Comparison of ENCODE assay signal across 20 mouse cellular contexts in genomic region chr19:26164993-26165392, GRCm38 (mm10).
DNase-seq lines count a peak whose midpoint lies in the region; ATAC-seq and TF ChIP-seq lines count a peak whose summit lies in the region.
"Had no signal": no experiment of that assay in that cellular context is flagged by ENCODE, and none has a peak within 500 bp of the region (broad histone marks: within the 10 kb centered on the region; RNA-seq: fewer than 3 reads in every experiment).

No protein-coding gene starts in this region.

- H3K36me3 ChIP-seq in limb, embryonic 11.5 days (ENCODE audit: control insufficient read depth, insufficient read depth, low read length), result no peaks in the 10 kb centered on the region
- no peaks in the 10 kb centered on the region for H3K36me3 ChIP-seq in limb, embryonic 10.5 days
- H3K36me3 ChIP-seq in heart, adult 2 months (ENCODE audit: control insufficient read depth, insufficient read depth, low read length), result no peaks in the 10 kb centered on the region
- H3K36me3 ChIP-seq in thymus, adult 2 months (ENCODE audit: control insufficient read depth, insufficient read depth, low read length), result no peaks in the 10 kb centered on the region
- H3K36me3 ChIP-seq: embryonic facial prominence, embryonic 12.5 days; heart, embryonic 10.5 days had no signal

- 52% methylated on average over 13 of the region's 13 CpGs for WGBS in limb, embryonic 11.5 days
- 55% methylated on average over 13 of the region's 13 CpGs for WGBS in limb, embryonic 10.5 days
- 60% methylated on average over 13 of the region's 13 CpGs for WGBS in heart, adult 2 months
- WGBS in thymus, adult 2 months, result 79% methylated on average over 13 of the region's 13 CpGs

- H3K4me3 ChIP-seq in limb, embryonic 11.5 days (ENCODE audit: low read depth, low read length), result no peak overlapping the region
- no peak overlapping the region for H3K4me3 ChIP-seq in limb, embryonic 10.5 days
- H3K4me3 ChIP-seq in heart, adult 2 months, result no peak overlapping the region
- H3K4me3 ChIP-seq in thymus, adult 2 months (ENCODE audit: control insufficient read depth, insufficient read depth, low read length), result no peak overlapping the region
- H3K4me3 ChIP-seq: embryonic facial prominence, embryonic 12.5 days; heart, embryonic 10.5 days; myocyte had no signal

- no peak overlapping the region for H3K9ac ChIP-seq in limb, embryonic 11.5 days (ENCODE audit: low read length)
- no peak overlapping the region for H3K9ac ChIP-seq in heart, adult 2 months (ENCODE audit: low read depth, low read length)
- H3K9ac ChIP-seq: embryonic facial prominence, embryonic 12.5 days had no signal

- DNase-seq in limb, embryonic 11.5 days (ENCODE audit: low spot score), result peak; percentile 31
- no peak for DNase-seq in limb, embryonic 10.5 days (ENCODE audit: low spot score)
- peak; percentile 31 for DNase-seq in embryo, embryonic 11 days
- DNase-seq in mesoderm, embryonic 11.5 days (ENCODE audit: low read depth, low spot score), result peak; percentile 43
- peak; percentile 27 for DNase-seq in retina, embryonic 14.5 days (ENCODE audit: low spot score)
- no peak for DNase-seq in heart, adult 2 months
- no peak for DNase-seq in thymus, adult 2 months
- DNase-seq: adrenal gland, postnatal 10 days; cerebellum, adult 9-11 months; heart, postnatal 36 days; kidney, adult 11 months; kidney, postnatal 36 days; layer of hippocampus, postnatal 36 days; lung, adult 18-20 months; thymus, adult 18-20 months had no signal

- H3K4me2 ChIP-seq in limb, embryonic 11.5 days (ENCODE audit: low read depth, severe bottlenecking), result no peak overlapping the region
- H3K4me2 ChIP-seq: embryonic facial prominence, embryonic 12.5 days had no signal

- no peaks in the 10 kb centered on the region for H3K27me3 ChIP-seq in limb, embryonic 11.5 days (ENCODE audit: control insufficient read depth, insufficient read depth, low read length)
- no peaks in the 10 kb centered on the region for H3K27me3 ChIP-seq in limb, embryonic 10.5 days (ENCODE audit: low read depth, poor library complexity, severe bottlenecking)
- no peaks in the 10 kb centered on the region for H3K27me3 ChIP-seq in heart, adult 2 months (ENCODE audit: control insufficient read depth, insufficient read depth, low read length)
- H3K27me3 ChIP-seq in thymus, adult 2 months (ENCODE audit: control insufficient read depth, insufficient read depth, low read length), result no peaks in the 10 kb centered on the region
- H3K27me3 ChIP-seq: embryonic facial prominence, embryonic 12.5 days had no signal

- no peak for TF ChIP-seq EP300 in heart, adult 2 months (IDR thresholded peaks at IDR 0.05; ENCODE audit: insufficient read depth, low read depth, low read length)

- H3K79me2 ChIP-seq in heart, adult 2 months (replicated peaks; ENCODE audit: control insufficient read depth, insufficient read depth, low read length), result no peaks in the 10 kb centered on the region

- no peaks in the 10 kb centered on the region for H3K4me1 ChIP-seq in limb, embryonic 11.5 days (ENCODE audit: control insufficient read depth, insufficient read depth, low read length)
- no peaks in the 10 kb centered on the region for H3K4me1 ChIP-seq in limb, embryonic 10.5 days
- no peaks in the 10 kb centered on the region for H3K4me1 ChIP-seq in heart, adult 2 months (ENCODE audit: control insufficient read depth, insufficient read depth, low read length)
- H3K4me1 ChIP-seq in thymus, adult 2 months (replicated peaks; ENCODE audit: control insufficient read depth, insufficient read depth, low read length), result no peaks in the 10 kb centered on the region
- H3K4me1 ChIP-seq: heart, embryonic 10.5 days had no signal

- no peak for ATAC-seq in limb, embryonic 11.5 days (ENCODE audit: insufficient number of reproducible peaks, low FRiP score, low TSS enrichment, low read depth)
- ATAC-seq: CD4-positive, CD25-positive, alpha-beta regulatory T cell, adult 4 months; hindbrain, embryonic 16.5 days had no signal

- intact Hi-C loops in heart, adult 2 months (cut with DNase I), result no loop called here

- H3K9me3 ChIP-seq in limb, embryonic 11.5 days (ENCODE audit: control insufficient read depth, low read length), result no peaks in the 10 kb centered on the region
- no peaks in the 10 kb centered on the region for H3K9me3 ChIP-seq in limb, embryonic 10.5 days (replicated peaks)
- H3K9me3 ChIP-seq: embryonic facial prominence, embryonic 12.5 days; heart, embryonic 10.5 days had no signal

- no peak for TF ChIP-seq CTCF in heart, adult 2 months (IDR thresholded peaks at IDR 0.05)
- TF ChIP-seq CTCF in thymus, adult 2 months (IDR thresholded peaks at IDR 0.05; ENCODE audit: borderline replicate concordance, control insufficient read depth, extremely low read depth, insufficient read depth, low read length, poor library complexity), result no peak

- no peak for TF ChIP-seq POLR2A in heart, adult 2 months (IDR thresholded peaks at IDR 0.05; ENCODE audit: insufficient read depth, low read depth, low read length)
- TF ChIP-seq POLR2A in thymus, adult 2 months (IDR thresholded peaks at IDR 0.05; ENCODE audit: control insufficient read depth, extremely low read depth, insufficient read depth, low read length, poor library complexity), result no peak

- no peak overlapping the region for H3K27ac ChIP-seq in limb, embryonic 11.5 days (replicated peaks; ENCODE audit: low read depth, low read length)
- H3K27ac ChIP-seq in limb, embryonic 10.5 days, result no peak overlapping the region
- no peak overlapping the region for H3K27ac ChIP-seq in heart, adult 2 months
- H3K27ac ChIP-seq in thymus, adult 2 months (ENCODE audit: control insufficient read depth, insufficient read depth, low read length), result no peak overlapping the region
- H3K27ac ChIP-seq: embryonic facial prominence, embryonic 12.5 days; heart, embryonic 10.5 days had no signal

Comparison
In these comparisons a context has a peak if more than half of its experiments do, and no peak if none do; other contexts are left out.
1. DNase-seq: peak in limb, embryonic 11.5 days (single experiment), embryo, embryonic 11 days (single experiment), mesoderm, embryonic 11.5 days (single experiment) and retina, embryonic 14.5 days (single experiment); none in limb, embryonic 10.5 days (single experiment), heart, adult 2 months (0 of 2) and thymus, adult 2 months (single experiment).